Mouse (Mus musculus): ENCODE data around the gene Napepld.
"Not testable (repeated sequence)": the region's sequence is repeated elsewhere in the genome, so short reads cannot be mapped to it uniquely, and the experiment has no call there.

The Napepld gene

GRCm38 (mm10) chr5:21702873-21703475, 1.8 kb upstream of the Napepld start:
- no peak for DNase-seq

- DNase-seq, result no peak
These were observed 791 bp upstream of the Napepld start for GRCm38 (mm10) chr5:21702009-21702364.

- no peak for DNase-seq
These were observed 262 bp downstream of the Napepld start for GRCm38 (mm10) chr5:21700934-21701333.

- peak in 1 of 2 experiments; percentile 21 for DNase-seq
These were observed 849 bp downstream of the Napepld start for GRCm38 (mm10) chr5:21700272-21700821.

- DNase-seq, result not testable (repeated sequence)
These were observed 1.6 kb downstream of the Napepld start for GRCm38 (mm10) chr5:21699555-21699954.

- no peak for DNase-seq
These were observed 6.2 kb downstream of the Napepld start for GRCm38 (mm10) chr5:21694854-21695490.

- no peak for DNase-seq
These were observed 7.8 kb downstream of the Napepld start for GRCm38 (mm10) chr5:21693372-21693870.

GRCm38 (mm10) chr5:21692230-21692629, 9.0 kb downstream of the Napepld start:
- no peak for DNase-seq

GRCm38 (mm10) chr5:21687042-21687441, 14.2 kb downstream of the Napepld start:
- DNase-seq, result no peak

- DNase-seq, result no peak
These were observed 16.2 kb downstream of the Napepld start for GRCm38 (mm10) chr5:21685001-21685400.

GRCm38 (mm10) chr5:21683811-21684210, 17.4 kb downstream of the Napepld start:
- no peak for DNase-seq

GRCm38 (mm10) chr5:21680940-21681339, 20.3 kb downstream of the Napepld start:
- no peak for DNase-seq

- DNase-seq, result no peak
These were observed 21.2 kb downstream of the Napepld start for GRCm38 (mm10) chr5:21680029-21680428.

GRCm38 (mm10) chr5:21678363-21678762, 22.8 kb downstream of the Napepld start:
- DNase-seq, result no peak

GRCm38 (mm10) chr5:21677939-21678338, 23.3 kb downstream of the Napepld start:
- no peak for DNase-seq

- no peak for DNase-seq
These were observed 25.7 kb downstream of the Napepld start for GRCm38 (mm10) chr5:21675494-21675893.

GRCm38 (mm10) chr5:21675019-21675418, 26.2 kb downstream of the Napepld start:
- DNase-seq, result no peak

- DNase-seq, result no peak
These were observed 27.5 kb downstream of the Napepld start for GRCm38 (mm10) chr5:21673742-21674141.

GRCm38 (mm10) chr5:21672812-21673635, 28.2 kb downstream of the Napepld start:
- DNase-seq, result no peak

GRCm38 (mm10) chr5:21669307-21669706, 31.9 kb downstream of the Napepld start:
- no peak for DNase-seq

- DNase-seq, result no peak
These were observed 33.7 kb downstream of the Napepld start for GRCm38 (mm10) chr5:21667191-21668137.

- DNase-seq, result no peak
These were observed 38.1 kb downstream of the Napepld start for GRCm38 (mm10) chr5:21663081-21663480.

Data from cerebellum, adult 18-20 months (tissue).